Mouse (Mus musculus) kidney, adult 11 months (tissue): ENCODE results near the gene Nop56.

Source experiments
- DNase-seq: peaks from one replicate; pipeline ENCODE4 v3.0.0; 2022

The Nop56 gene

GRCm38 (mm10) chr2:130296134-130296745 lies 22.0 kb downstream of the Nop56 start:
- DNase-seq: no peak

- DNase-seq: no peak
These were observed 23.4 kb downstream of the Nop56 start for GRCm38 (mm10) chr2:130297580-130297979.

GRCm38 (mm10) chr2:130303014-130303413 lies 28.8 kb downstream of the Nop56 start:
- DNase-seq: no peak

- no peak for DNase-seq
These were observed 52.8 kb downstream of the Nop56 start for GRCm38 (mm10) chr2:130327057-130327456.
